Comparison of ENCODE assay signal across 28 mouse cellular contexts in genomic region chr1:40057351-40057750, GRCm38 (mm10). TPM values are rescaled to one million over a fixed set of nuclear protein-coding genes. Genes with fewer than 3 reads are reported as not detected.
A peak's percentile ranks its signal among the peaks of the same experiment; 100 is the strongest.
DNase-seq lines count a peak whose midpoint lies in the region; ATAC-seq lines count a peak whose summit lies in the region.
"Had no signal": no experiment of that assay in that cellular context is flagged by ENCODE, and none has a peak within 500 bp of the region (broad histone marks: within the 10 kb centered on the region; RNA-seq: fewer than 3 reads in every experiment).

No protein-coding gene starts in this region.

- H3K4me1 ChIP-seq in hindbrain, embryonic 10.5 days (replicated peaks), result peaks cover 13% of the 10 kb centered on the region
- no peaks in the 10 kb centered on the region; the same call in 1 of the 2 replicates for H3K4me1 ChIP-seq in hindbrain, embryonic 13.5 days (replicated peaks)
- H3K4me1 ChIP-seq: embryonic facial prominence, embryonic 12.5 days; embryonic facial prominence, embryonic 15.5 days; hindbrain, embryonic 12.5 days had no signal

- 81% methylated on average over 5 of the region's 5 CpGs for WGBS in hindbrain, embryonic 10.5 days
- 84% methylated on average over 5 of the region's 5 CpGs for WGBS in hindbrain, embryonic 13.5 days

- no peak for ATAC-seq in hindbrain, embryonic 13.5 days (ENCODE audit: low FRiP score)
- ATAC-seq: CD4-positive, CD25-positive, alpha-beta regulatory T cell, adult 4 months; forebrain, embryonic 14.5 days; forebrain, postnatal 0 days; hindbrain, embryonic 16.5 days; inflammation-experienced regulatory T-cells, adult 6 months; intestine, embryonic 16.5 days had no signal

- H3K27me3 ChIP-seq in hindbrain, embryonic 10.5 days (ENCODE audit: insufficient read depth, poor library complexity, severe bottlenecking), result no peaks in the 10 kb centered on the region
- no peaks in the 10 kb centered on the region for H3K27me3 ChIP-seq in hindbrain, embryonic 13.5 days
- H3K27me3 ChIP-seq: embryonic facial prominence, embryonic 12.5 days; embryonic facial prominence, embryonic 15.5 days; heart, embryonic 13.5 days; hindbrain, embryonic 12.5 days had no signal

- H3K36me3 ChIP-seq in hindbrain, embryonic 10.5 days, result no peaks in the 10 kb centered on the region
- no peaks in the 10 kb centered on the region for H3K36me3 ChIP-seq in hindbrain, embryonic 13.5 days
- H3K36me3 ChIP-seq: embryonic facial prominence, embryonic 12.5 days; embryonic facial prominence, embryonic 15.5 days; heart, embryonic 10.5 days; heart, embryonic 13.5 days; hindbrain, embryonic 12.5 days had no signal

- no peak overlapping the region for H3K9ac ChIP-seq in hindbrain, embryonic 13.5 days
- H3K9ac ChIP-seq: embryonic facial prominence, embryonic 12.5 days; embryonic facial prominence, embryonic 15.5 days; forebrain, postnatal 0 days; heart, embryonic 13.5 days; hindbrain, embryonic 12.5 days had no signal

- peak; percentile 12 for DNase-seq in adrenal gland, adult 8-10 months
- DNase-seq in adrenal gland, adult 18-20 months (ENCODE audit: low spot score in 2 of 2), result no peak
- DNase-seq in hindbrain, embryonic 10.5 days (ENCODE audit: low spot score), result no peak
- DNase-seq in ZHBTc4 (ENCODE audit: low read depth, low spot score), result peak; percentile 8
- no peak for DNase-seq in spleen, adult 18-20 months
- DNase-seq: cerebellum, adult 18-20 months; cerebellum, adult 9-10 months; cerebellum, postnatal 14 days; forebrain, postnatal 0 days; gastrocnemius, adult 2 months; gastrocnemius, postnatal 14 days; heart, adult 2 months; heart, postnatal 14 days; heart, postnatal 4 days; kidney, adult 18-20 months; kidney, adult 9 months had no signal

- H3K4me2 ChIP-seq in hindbrain, embryonic 13.5 days, result no peak overlapping the region
- H3K4me2 ChIP-seq: embryonic facial prominence, embryonic 12.5 days; embryonic facial prominence, embryonic 15.5 days; heart, embryonic 13.5 days; hindbrain, embryonic 12.5 days had no signal

- H3K27ac ChIP-seq in hindbrain, embryonic 10.5 days, result 0 out of 2 replicates have a peak overlapping the region, but pooled peaks have one; percentile 23
- H3K27ac ChIP-seq in hindbrain, embryonic 13.5 days, result no peak overlapping the region
- H3K27ac ChIP-seq: embryonic facial prominence, embryonic 12.5 days; embryonic facial prominence, embryonic 15.5 days; gastrocnemius, adult 2 months; heart, adult 2 months; heart, embryonic 10.5 days; heart, embryonic 13.5 days; hindbrain, embryonic 12.5 days had no signal

- H3K4me3 ChIP-seq in hindbrain, embryonic 10.5 days, result no peak overlapping the region
- H3K4me3 ChIP-seq in hindbrain, embryonic 13.5 days, result no peak overlapping the region
- H3K4me3 ChIP-seq: embryonic facial prominence, embryonic 12.5 days; embryonic facial prominence, embryonic 15.5 days; gastrocnemius, adult 2 months; heart, adult 2 months; heart, embryonic 10.5 days; heart, embryonic 13.5 days; hindbrain, embryonic 12.5 days had no signal

- no peaks in the 10 kb centered on the region for H3K9me3 ChIP-seq in hindbrain, embryonic 10.5 days
- H3K9me3 ChIP-seq in hindbrain, embryonic 13.5 days, result no peaks in the 10 kb centered on the region
- H3K9me3 ChIP-seq: embryonic facial prominence, embryonic 12.5 days; embryonic facial prominence, embryonic 15.5 days; heart, embryonic 10.5 days; heart, embryonic 13.5 days; hindbrain, embryonic 12.5 days had no signal

RNA-seq across cellular contexts. Expression of gene Il1r2, which starts 16.5 kb away (rescaled TPM):
- total RNA-seq in adrenal gland, adult 8-10 months (2022), result under 1 TPM in 1 of 4 experiments, not detected in 3; 0.49 TPM
- total RNA-seq in adrenal gland, adult 18-20 months (2021), result under 1 TPM in 1 of 2 experiments, not detected in 1; 0.56 TPM
- polyA plus RNA-seq in hindbrain, embryonic 10.5 days (2016; fragmentation: Nextera tagmentation; extraction: Ambion mirVana), result 0.27 TPM in 1 of 2 replicates, not detected in the other
- polyA plus RNA-seq in hindbrain, embryonic 13.5 days (2015; fragmentation: Nextera tagmentation; extraction: Ambion mirVana), result 0.36 and 0.40 TPM in 2 replicates
- total RNA-seq: forebrain, postnatal 0 days; gastrocnemius, postnatal 4 days; heart, postnatal 4 days had no signal

Comparison
In these comparisons a context has a peak if more than half of its experiments do, and no peak if none do; other contexts are left out.
1. DNase-seq: peak in adrenal gland, adult 8-10 months (single experiment) and ZHBTc4 (single experiment); none in adrenal gland, adult 18-20 months (0 of 2), hindbrain, embryonic 10.5 days (single experiment) and spleen, adult 18-20 months (0 of 2).